Mouse (Mus musculus): Measurements from ENCODE around the gene Slc30a6. TPM values are rescaled to one million over a fixed set of nuclear protein-coding genes. Genes with fewer than 3 reads are reported as not detected.
A peak's percentile ranks its signal among the peaks of the same experiment; 100 is the strongest.

Slc30a6 gene
- polyA plus RNA-seq, 1 experiment, result 48.1 TPM

DNA sequence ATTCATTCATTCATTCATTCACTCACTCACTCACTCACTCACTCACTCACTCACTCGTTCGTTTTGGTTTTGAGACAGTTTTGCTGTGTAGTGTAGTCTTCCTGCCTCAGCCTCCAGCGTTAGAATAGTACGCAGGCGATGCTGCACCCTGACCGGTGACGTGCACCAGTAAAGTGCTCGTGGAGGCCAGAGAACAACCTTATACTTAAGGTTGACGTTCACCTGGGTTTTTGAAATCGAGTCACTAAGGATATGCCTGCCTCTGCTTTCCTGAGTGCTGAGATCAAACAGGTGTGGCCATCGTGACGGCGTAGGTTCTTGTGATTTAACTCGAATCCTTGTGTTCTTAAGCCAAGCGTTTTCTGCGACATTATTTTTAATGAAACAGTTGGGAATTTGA, 553 bp upstream of the Slc30a6 start:
- no peak for TF ChIP-seq POLR2A (IDR thresholded peaks at IDR 0.05; ENCODE audit: insufficient read depth, low read length)
- TF ChIP-seq EP300 (IDR thresholded peaks at IDR 0.05; ENCODE audit: insufficient read depth, low read depth, low read length), result no peak
- TF ChIP-seq CTCF (IDR thresholded peaks at IDR 0.05; ENCODE audit: low read depth, low read length), result no peak
- Histone ChIP-seq H3K27me3 (ENCODE audit: control insufficient read depth, insufficient read depth, low read length, poor library complexity, severe bottlenecking) (no peaks in the 10 kb centered on the region), H3K27ac (ENCODE audit: insufficient read depth, low read length) (no peak overlapping the region), H3K4me3 (ENCODE audit: low read depth, low read length) (peak overlapping the region; percentile 44), H3K9me3 (replicated peaks; ENCODE audit: control insufficient read depth, insufficient read depth, low read length, poor library complexity, severe bottlenecking) (no peaks in the 10 kb centered on the region), H3K36me3 (ENCODE audit: control insufficient read depth, insufficient read depth, low read length, poor library complexity, severe bottlenecking) (no peaks in the 10 kb centered on the region), H3K9ac (ENCODE audit: low read depth, poor library complexity, severe bottlenecking) (peak overlapping the region; percentile 41), H3K4me1 (ENCODE audit: control insufficient read depth, insufficient read depth, low read length) (no peaks in the 10 kb centered on the region)

DNA sequence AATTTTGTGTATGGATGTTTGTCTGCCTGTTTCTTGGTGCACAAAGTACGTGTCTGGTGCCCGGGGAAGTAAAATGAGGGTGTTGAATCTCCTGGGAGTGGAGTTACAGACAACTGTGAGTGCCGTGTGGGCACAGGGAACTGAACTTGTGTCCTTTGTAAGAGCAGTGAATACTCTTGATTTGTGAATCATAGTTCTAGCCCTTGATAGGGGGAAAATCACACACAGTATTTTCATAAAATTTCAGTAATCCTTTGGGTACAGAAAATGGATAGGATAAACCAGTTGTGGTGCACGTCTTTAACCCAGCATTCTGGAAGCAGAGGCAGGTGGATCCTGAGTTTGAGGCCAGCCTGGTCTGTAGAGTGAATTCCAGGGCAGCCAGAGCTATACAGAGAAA, 1.4 kb downstream of the Slc30a6 start:
- Histone ChIP-seq H3K27me3 (ENCODE audit: control insufficient read depth, insufficient read depth, low read length, poor library complexity, severe bottlenecking) (no peaks in the 10 kb centered on the region), H3K9me3 (replicated peaks; ENCODE audit: control insufficient read depth, insufficient read depth, low read length, poor library complexity, severe bottlenecking) (no peaks in the 10 kb centered on the region), H3K4me3 (ENCODE audit: low read depth, low read length) (no peak overlapping the region), H3K27ac (ENCODE audit: insufficient read depth, low read length) (no peak overlapping the region), H3K4me1 (ENCODE audit: control insufficient read depth, insufficient read depth, low read length) (no peaks in the 10 kb centered on the region), H3K9ac (ENCODE audit: low read depth, poor library complexity, severe bottlenecking) (peak overlapping the region; percentile 79), H3K36me3 (ENCODE audit: control insufficient read depth, insufficient read depth, low read length, poor library complexity, severe bottlenecking) (no peaks in the 10 kb centered on the region)
- no peak for TF ChIP-seq EP300 (IDR thresholded peaks at IDR 0.05; ENCODE audit: insufficient read depth, low read depth, low read length)
- TF ChIP-seq CTCF (IDR thresholded peaks at IDR 0.05; ENCODE audit: low read depth, low read length), result no peak
- no peak for TF ChIP-seq POLR2A (IDR thresholded peaks at IDR 0.05; ENCODE audit: insufficient read depth, low read length)

DNA sequence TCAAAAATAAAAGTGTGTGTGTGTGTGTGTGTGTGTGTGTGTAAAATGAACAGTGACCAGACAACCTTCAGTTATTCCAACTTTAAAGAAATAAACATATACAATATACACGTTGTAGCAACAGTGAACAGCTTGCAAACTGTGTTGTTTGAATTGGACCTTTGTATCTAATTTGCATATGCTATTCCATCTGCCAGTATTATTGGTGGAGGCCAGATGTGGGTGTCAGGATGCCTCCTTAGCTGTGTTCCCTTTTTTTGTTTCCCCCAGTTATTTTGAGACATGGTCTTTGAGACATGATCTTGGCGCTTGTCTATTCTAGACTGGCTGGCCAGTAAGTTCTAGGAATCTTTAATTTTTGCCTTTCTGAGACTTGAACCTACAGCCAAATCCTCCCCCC, 1.8 kb downstream of the Slc30a6 start:
- no peaks in the 10 kb centered on the region for H3K4me1 ChIP-seq (ENCODE audit: control insufficient read depth, insufficient read depth, low read length)
- no peak overlapping the region for H3K9ac ChIP-seq (ENCODE audit: low read depth, poor library complexity, severe bottlenecking)
- no peaks in the 10 kb centered on the region for H3K9me3 ChIP-seq (replicated peaks; ENCODE audit: control insufficient read depth, insufficient read depth, low read length, poor library complexity, severe bottlenecking)
- TF ChIP-seq POLR2A (IDR thresholded peaks at IDR 0.05; ENCODE audit: insufficient read depth, low read length) (no peak), CTCF (IDR thresholded peaks at IDR 0.05; ENCODE audit: low read depth, low read length) (no peak), EP300 (IDR thresholded peaks at IDR 0.05; ENCODE audit: insufficient read depth, low read depth, low read length) (no peak)
- H3K27me3 ChIP-seq (ENCODE audit: control insufficient read depth, insufficient read depth, low read length, poor library complexity, severe bottlenecking), result no peaks in the 10 kb centered on the region
- no peak overlapping the region for H3K27ac ChIP-seq (ENCODE audit: insufficient read depth, low read length)
- H3K4me3 ChIP-seq (ENCODE audit: low read depth, low read length), result no peak overlapping the region
- no peaks in the 10 kb centered on the region for H3K36me3 ChIP-seq (ENCODE audit: control insufficient read depth, insufficient read depth, low read length, poor library complexity, severe bottlenecking)

DNA sequence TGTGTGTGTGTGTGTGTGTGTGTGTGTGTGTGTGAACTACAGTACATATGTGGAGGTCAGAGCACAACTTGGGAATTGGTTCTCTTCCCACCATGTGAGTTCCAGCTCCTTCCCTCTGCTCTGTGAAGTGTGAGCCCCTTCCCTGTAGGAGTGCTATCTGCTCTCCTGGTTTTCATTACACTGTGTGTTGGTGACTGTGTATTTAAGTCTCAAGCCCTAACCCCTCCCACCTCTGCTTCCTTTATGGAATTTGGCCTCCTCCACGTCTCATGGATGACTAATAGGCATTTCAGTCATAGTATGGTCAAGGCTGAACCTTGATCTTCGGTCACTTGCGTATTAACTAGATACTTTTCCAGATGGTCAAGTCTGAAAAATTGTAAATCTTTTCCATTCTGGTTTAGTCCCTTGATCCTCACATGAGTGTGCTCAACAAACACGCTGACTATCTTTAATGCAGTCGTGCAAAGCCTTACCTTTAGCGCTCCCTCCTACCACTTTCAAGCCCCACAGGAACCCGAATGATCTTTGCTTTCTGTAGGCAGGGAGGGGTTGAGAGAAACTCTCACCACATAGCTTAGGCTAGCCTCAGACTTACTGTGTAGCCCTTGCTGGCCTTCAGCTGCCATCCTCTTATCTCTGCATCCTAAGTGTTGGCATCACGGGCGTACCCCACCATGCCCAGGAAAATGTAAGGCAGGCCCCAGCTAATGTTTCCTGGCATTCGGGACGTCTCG, 7.2 kb downstream of the Slc30a6 start:
- no peaks in the 10 kb centered on the region for H3K27me3 ChIP-seq (ENCODE audit: control insufficient read depth, insufficient read depth, low read length, poor library complexity, severe bottlenecking)
- H3K36me3 ChIP-seq (ENCODE audit: control insufficient read depth, insufficient read depth, low read length, poor library complexity, severe bottlenecking), result peaks cover 2% of the 10 kb centered on the region
- no peak for TF ChIP-seq EP300 (IDR thresholded peaks at IDR 0.05; ENCODE audit: insufficient read depth, low read depth, low read length)
- no peak for TF ChIP-seq CTCF (IDR thresholded peaks at IDR 0.05; ENCODE audit: low read depth, low read length)
- TF ChIP-seq POLR2A (IDR thresholded peaks at IDR 0.05; ENCODE audit: insufficient read depth, low read length), result no peak
- no peaks in the 10 kb centered on the region for H3K4me1 ChIP-seq (ENCODE audit: control insufficient read depth, insufficient read depth, low read length)
- no peak overlapping the region for H3K4me3 ChIP-seq (ENCODE audit: low read depth, low read length)
- no peaks in the 10 kb centered on the region for H3K9me3 ChIP-seq (replicated peaks; ENCODE audit: control insufficient read depth, insufficient read depth, low read length, poor library complexity, severe bottlenecking)
- no peak overlapping the region for H3K27ac ChIP-seq (ENCODE audit: insufficient read depth, low read length)
- H3K9ac ChIP-seq (ENCODE audit: low read depth, poor library complexity, severe bottlenecking), result no peak overlapping the region

DNA sequence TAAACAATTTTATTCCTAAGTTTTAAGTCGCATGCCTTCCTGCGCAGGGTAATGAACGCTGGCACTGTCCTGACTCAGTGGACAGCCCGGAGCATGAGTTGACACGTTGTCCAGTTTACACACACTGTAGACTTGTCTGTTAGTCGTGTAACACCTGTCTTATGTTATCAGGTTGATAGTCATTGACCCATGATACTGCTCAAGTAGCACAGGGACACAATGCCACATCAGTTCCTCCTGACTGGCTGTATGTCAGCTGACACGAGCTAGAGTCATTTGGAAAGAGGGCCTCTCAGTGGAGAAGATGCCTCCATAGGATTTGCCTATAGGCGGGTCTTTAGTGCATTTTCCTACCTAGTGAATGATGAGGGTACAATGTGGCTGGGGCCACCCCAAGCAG, 11.1 kb downstream of the Slc30a6 start:
- Histone ChIP-seq H3K9me3 (replicated peaks; ENCODE audit: control insufficient read depth, insufficient read depth, low read length, poor library complexity, severe bottlenecking) (no peaks in the 10 kb centered on the region), H3K36me3 (ENCODE audit: control insufficient read depth, insufficient read depth, low read length, poor library complexity, severe bottlenecking) (peaks cover 6% of the 10 kb centered on the region)
- TF ChIP-seq CTCF (IDR thresholded peaks at IDR 0.05; ENCODE audit: low read depth, low read length) (no peak), POLR2A (IDR thresholded peaks at IDR 0.05; ENCODE audit: insufficient read depth, low read length) (no peak), EP300 (IDR thresholded peaks at IDR 0.05; ENCODE audit: insufficient read depth, low read depth, low read length) (no peak)

DNA sequence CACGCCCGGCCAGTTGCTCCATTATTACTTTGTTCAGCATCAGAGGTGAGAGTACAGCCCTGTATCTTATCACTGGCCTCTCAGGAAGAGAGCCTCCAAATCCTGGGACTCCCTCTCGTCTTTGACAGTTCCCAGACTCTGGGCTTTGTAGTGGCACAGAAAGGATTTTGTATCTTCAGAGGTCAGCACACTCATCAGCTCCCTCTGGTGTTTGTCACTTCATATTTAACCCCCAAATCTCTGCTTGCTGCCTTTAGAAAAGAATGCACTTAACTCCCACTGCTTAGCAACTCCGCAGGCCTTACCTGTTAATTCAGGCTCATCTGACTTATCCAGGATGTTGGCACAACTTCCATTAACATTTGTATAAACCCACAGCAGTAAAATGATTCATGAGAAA, 14.3 kb downstream of the Slc30a6 start:
- Histone ChIP-seq H3K9ac (ENCODE audit: low read depth, poor library complexity, severe bottlenecking) (no peak overlapping the region), H3K27me3 (ENCODE audit: control insufficient read depth, insufficient read depth, low read length, poor library complexity, severe bottlenecking) (no peaks in the 10 kb centered on the region), H3K9me3 (replicated peaks; ENCODE audit: control insufficient read depth, insufficient read depth, low read length, poor library complexity, severe bottlenecking) (no peaks in the 10 kb centered on the region), H3K4me3 (ENCODE audit: low read depth, low read length) (no peak overlapping the region), H3K4me1 (ENCODE audit: control insufficient read depth, insufficient read depth, low read length) (no peaks in the 10 kb centered on the region), H3K27ac (ENCODE audit: insufficient read depth, low read length) (no peak overlapping the region; the same call in 1 of the 2 replicates), H3K36me3 (ENCODE audit: control insufficient read depth, insufficient read depth, low read length, poor library complexity, severe bottlenecking) (peaks cover 8% of the 10 kb centered on the region)
- no peak for TF ChIP-seq EP300 (IDR thresholded peaks at IDR 0.05; ENCODE audit: insufficient read depth, low read depth, low read length)
- TF ChIP-seq CTCF (IDR thresholded peaks at IDR 0.05; ENCODE audit: low read depth, low read length), result no peak
- no peak for TF ChIP-seq POLR2A (IDR thresholded peaks at IDR 0.05; ENCODE audit: insufficient read depth, low read length)

More for the DNA sequence above, 11.1 kb downstream of the Slc30a6 start:
- H3K4me3 ChIP-seq (ENCODE audit: low read depth, low read length), result no peak overlapping the region
- no peak overlapping the region for H3K9ac ChIP-seq (ENCODE audit: low read depth, poor library complexity, severe bottlenecking)
- H3K4me1 ChIP-seq (ENCODE audit: control insufficient read depth, insufficient read depth, low read length), result no peaks in the 10 kb centered on the region
- no peaks in the 10 kb centered on the region for H3K27me3 ChIP-seq (ENCODE audit: control insufficient read depth, insufficient read depth, low read length, poor library complexity, severe bottlenecking)
- no peak overlapping the region for H3K27ac ChIP-seq (ENCODE audit: insufficient read depth, low read length)

All from ES-Bruce4 (cell line).